Mouse (Mus musculus): Measurements from ENCODE around the gene Sh3tc1.

The Sh3tc1 gene

DNA sequence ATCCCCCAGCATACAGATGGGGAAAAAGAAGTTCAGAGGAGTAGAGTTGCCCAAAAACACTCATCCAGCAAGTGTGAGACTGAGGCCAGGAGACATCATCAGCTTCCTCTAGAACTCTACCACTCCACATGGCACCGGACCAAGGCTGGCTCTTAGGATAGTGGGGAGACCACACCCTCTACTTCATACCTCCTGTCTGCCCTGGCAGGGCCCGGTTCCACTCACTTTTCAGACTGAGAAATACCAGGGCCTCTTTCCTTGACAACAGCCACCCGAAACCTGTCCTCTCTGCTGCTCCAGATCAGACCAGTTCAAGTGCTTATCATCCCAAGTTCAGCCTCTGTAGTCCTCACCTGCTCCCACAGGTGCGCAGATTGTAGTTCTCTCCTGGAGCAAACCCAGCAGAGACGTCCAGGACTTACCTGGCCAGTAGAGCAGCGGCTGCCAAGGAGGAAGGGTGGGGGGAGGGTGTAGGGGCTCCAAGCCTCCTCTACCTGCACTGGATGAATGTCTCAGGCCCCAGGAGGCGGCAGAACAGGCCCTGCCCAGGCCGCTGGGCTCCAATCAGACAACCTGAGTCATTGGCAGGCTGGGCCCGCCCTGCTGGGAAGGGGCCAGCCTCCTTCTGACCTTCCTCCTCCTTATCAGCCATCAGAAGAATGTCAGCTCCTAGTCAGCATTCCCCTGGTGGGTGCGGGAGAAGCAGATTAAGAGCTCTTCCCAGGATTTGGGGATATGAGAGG, at the start of gene Sh3tc1:
Gene Sh3tc1, minus strand, starts transcription at position 452 of the 743 bp plus-strand sequence.
- DNase-seq, result peak; percentile 80

DNA sequence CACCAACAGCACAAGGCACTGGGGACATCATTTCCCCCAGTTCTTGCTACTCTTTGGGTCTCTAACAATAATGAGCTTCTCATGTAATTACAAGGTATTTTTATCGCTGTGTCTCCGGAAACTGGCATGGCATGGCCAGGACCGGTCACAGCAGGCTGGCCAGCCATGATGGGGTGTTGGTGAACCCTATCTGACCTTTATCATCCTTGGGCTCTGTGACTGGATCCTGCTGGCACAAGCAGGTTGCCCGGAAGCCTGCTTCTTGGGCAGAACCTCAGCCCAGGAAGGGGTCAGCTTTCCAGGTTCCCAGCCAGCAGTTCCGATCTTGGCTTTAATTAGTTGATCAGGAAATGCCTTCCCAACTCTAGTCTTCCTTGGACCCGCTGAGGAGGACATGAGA, 48.9 kb upstream of the Sh3tc1 start:
- DNase-seq, result no peak

DNA sequence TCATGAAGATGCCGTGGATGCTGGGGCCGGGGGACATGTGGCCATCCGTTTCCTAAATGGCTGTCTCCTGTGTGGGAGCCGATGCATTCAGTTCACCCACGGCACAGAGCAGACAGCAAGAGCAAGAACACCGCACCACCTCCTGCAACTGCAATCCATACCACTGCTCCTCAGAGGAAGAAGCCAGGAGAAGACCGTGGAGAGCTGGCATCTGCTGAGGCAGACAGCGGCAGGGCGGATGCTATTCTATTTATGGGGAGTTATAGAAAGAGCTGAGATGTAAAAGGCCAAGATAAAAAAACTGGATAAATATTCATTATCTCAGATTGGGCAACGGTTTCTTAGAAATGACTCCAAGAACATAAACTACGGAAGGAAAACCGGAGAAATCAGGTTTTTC, 48.1 kb upstream of the Sh3tc1 start:
- no peak for DNase-seq

DNA sequence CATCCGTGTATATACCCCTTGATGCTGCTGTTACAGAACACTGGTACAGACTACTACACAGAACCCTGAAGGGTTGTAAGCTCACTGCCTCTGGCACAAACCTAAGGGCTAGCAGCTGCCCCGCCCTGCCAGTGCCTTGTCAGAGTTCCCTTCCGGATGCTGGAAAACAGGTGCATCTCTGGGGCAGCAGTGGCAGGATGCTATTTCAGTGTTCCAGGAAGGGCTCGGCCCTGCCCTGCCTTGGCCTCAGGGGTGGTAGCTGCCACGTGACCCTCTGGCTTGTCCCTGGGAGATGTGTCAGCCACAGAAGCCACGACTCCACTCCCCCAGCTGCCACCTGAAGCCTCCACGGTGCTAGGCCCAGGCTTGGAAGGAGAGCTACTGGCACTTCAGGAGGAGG, 46.1 kb upstream of the Sh3tc1 start:
- DNase-seq, result no peak

DNA sequence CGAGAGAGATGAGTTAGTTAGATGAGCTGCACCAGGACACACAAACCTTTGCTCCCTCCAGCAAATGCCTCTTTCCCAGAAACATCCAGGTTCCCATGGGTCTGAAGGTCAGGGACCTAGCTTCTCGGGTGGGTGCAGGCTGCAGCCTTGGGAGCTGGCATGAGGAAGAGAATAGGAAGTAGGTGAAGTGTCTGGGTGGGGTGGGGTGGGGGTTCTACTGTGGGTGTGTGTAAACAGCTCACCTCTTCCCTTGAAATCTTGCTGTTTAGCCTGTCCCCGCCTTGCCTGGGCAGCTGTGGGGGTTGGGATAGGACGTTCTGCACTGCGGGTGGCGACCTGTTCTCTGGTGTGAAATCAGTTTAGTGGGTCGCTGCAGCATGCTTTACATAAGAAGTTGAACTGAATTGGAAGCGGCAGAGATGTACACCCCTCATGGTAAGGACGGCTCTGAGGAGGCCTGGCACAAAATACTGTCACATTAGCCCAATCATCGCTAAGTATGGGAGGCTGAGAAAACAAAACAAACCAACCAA, 42.9 kb upstream of the Sh3tc1 start:
- DNase-seq, result no peak

DNA sequence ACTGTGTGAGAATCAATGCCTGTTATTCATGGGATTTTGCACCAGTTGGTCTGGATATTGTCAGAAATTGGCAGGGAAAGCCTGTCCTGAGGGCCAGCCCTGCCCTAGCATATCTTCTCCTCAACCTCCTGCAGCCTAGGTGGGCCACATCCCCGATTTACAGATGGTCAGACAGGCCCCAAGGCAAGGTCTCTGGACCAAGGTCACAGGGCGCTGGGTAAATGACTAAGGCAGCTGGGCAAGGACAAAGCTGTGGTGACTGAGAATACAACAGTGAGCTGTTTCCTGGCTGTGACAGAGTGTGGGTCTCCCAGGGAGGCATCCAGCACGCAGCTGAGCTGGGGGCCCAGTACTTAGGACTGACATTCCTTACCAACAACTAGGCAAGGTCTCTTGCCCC, 41.3 kb upstream of the Sh3tc1 start:
- DNase-seq, result no peak

DNA sequence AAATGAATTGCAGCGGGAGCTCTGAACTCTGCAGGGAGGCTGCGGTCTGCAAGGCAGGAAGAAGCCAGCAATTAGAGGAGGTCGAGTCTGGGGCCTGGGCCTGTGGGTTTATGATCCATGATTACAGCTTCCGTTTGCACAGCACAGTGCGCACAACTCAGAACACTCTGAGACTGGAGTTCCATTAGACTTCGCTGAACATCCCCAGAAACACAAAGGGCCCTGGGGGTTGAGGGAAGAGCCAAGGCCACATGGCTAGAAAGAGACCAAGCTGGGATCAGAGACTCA, 34.3 kb upstream of the Sh3tc1 start:
- DNase-seq, result no peak

DNA sequence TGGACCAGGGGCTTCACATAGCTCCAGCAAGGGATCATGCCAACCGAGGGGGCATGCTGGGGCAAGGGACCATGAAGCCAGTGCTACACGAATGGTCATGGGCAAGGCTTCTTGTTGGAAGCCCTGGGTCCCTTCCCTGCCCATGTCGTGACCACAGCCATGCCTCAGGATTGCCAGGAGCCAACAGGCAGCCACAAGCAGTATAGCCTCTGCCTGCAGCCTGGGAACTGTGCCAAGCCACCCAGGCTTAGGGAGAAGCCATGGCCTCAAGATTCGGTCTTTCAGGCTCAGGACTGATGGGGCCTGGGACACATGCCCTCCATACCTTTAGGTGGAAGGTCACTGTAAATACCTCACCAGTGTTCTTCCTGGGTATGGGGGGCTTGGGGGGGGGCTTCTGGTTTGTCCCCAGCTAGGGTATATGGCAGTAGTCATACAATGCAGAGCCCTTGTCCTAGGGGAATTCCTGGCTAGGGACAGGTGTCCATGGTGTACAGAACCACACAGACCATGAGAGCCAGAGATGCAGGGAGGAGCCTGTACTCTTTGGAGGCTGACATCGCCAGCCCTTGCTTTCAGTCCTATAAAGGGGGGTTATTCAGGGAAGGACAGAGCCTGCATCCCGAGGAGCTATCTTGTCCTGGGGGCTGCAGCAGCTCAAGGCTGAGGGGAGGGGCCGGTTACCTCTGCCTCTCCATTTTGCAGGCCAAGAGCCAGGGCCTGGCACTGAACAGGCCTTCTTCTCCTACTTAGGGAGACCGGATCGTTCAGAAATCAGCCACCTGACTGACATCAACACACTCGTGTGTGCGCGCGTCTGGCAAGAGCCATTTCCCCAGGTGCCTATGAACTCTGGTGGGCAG, 33.7 kb upstream of the Sh3tc1 start:
- no peak for DNase-seq

DNA sequence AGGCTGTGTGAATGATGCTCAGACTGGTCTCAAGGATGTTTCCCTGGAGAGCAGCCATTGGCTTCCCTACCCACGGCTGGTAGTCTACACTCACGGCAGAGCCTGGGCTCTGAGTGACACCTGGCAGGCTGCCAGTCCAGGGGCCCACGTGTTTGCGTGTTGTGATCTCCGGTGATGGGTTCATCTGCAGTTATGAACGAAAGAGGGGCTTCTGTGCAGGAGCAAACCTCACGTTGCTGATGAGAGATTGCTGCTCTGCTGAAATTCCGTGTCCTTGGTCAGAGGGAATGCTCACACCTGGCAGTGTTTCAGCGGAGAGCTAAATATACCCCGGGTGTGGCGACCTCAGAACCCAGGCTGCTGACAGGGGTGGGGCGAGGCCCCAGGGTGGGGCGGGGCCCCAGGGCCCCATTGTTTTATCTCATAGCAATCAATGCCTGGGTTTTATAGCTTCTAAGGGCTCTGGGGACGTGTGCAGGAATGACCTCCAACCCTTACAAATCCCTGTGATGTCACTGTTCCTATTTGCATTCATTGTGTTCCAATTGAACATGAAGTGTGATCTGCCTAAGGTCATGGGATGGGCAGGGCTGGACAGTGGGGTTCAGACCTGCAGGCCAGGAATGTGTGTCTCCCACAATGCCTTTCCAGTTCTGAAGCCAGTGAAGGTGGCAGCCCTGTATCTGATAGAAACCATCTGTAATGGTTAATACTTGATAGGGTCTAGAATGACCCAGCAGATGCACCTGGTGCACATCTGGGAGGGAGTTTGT, 31.3 kb upstream of the Sh3tc1 start:
- no peak for DNase-seq

DNA sequence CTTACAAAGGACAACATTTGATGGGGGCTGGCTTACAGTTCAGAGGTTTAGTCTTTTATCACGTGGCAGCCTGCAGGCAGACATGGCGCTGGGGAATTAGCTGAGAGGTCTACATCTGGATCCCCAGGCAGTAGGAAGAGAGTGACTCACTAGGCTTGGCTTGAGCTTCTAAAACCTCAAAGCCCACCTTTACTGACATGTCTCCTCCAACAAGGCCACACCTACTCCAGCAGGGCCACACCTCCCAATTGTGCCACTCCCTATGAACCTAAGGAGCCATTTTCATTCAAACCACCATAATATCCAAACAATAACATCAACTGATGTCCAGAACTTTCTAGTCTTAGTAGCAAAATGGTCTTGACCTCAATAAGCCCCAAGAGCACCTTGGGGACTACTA, 30.5 kb upstream of the Sh3tc1 start:
- DNase-seq, result no peak

DNA sequence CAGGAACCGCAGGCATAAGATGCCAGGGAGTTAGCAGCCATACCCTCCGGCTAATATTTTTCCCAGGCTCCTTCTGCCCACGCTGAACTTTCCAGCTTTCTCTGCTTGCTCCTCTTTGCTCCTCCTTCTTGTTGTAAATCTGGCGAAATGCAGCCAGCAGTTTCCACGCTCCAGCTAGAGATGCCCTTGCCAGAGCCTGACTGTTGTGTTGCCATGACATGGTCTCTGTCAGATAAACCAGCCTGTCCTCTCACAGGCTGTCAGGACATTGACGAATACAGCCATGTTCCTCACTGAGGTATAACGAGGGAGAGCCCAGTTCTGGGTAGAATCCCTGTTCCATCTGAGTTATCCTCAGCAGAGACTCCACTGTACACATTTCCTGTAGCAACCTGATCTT, 29.2 kb upstream of the Sh3tc1 start:
- no peak for DNase-seq

DNA sequence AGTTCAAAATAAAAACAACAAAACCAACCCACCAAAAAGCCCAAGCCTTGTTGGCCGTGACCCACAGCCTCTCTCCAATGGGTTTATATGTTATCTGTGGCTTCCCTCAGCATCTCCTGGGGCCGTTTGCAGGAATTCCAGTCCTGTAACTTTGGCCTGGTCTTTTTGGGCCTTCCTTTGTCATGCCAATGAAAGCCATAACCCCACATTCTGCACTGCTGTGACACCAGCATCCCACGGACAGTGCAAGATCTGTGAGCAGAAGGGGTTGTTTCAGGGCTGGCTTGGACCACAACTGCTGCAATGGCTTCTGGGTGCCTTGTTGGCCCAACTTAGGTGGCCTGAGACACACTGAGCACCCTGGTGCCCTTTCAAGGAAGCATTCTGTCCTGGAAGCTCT, 28.7 kb upstream of the Sh3tc1 start:
- DNase-seq, result no peak

DNA sequence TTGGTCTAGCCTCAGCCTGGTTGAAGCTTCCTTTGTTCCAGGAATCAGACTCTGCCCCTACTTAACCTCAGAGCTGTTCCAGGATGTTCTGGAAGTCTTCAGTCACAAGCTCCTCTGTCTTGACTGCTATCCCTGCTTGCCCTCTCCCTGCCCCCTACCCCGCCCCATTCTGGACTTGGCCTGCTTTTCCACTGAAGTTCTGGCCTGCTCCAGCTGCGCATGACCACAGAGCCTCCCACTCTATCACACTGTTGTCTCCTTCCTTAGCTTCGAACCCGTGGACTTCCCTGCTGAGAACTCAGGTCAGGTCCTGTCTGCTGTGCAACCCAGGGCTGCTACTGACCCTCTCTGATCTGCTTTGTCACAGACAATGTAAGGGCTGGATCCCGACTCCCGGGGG, 26.1 kb upstream of the Sh3tc1 start:
- peak; percentile 57 for DNase-seq

DNA sequence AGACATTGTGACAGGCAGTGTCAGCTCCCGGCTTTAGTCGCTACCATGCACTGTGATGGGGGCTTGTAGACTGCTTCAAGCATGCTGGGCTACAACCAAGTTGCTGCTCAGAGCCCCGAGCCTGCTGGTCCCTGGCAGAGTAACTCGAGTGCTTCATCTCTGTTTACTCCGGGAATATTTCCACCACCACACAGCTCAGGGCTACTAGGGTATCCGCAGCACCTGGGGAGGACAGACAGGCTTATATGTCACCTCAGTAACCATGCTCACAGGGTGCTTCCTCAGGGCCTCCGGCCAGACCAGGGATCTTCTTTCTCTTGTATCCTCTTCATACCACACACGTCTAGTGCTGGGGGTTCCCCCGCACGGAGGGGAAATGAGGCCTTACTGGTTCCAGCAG, 23.1 kb upstream of the Sh3tc1 start:
- DNase-seq, result no peak

DNA sequence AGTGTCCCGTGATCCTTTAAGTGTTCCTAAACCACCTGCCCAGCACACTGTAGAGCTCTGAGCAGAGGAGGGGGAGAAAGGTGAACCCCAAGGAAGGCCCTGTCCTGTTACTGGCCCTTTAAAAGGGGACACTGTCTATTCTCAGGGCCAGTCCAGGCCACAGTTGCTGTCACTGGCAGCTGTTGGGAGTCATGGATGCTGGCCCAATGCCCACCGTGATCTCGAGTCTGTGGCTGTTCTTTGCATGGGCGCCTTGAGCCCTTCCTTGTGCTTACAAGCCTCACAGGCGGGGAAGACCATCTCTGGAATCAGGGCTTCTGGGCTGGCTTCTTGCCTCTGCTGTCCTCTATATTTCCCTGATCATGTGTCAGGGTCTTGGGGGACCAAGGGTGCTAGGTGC, 22.6 kb upstream of the Sh3tc1 start:
- DNase-seq, result peak; percentile 86

DNA sequence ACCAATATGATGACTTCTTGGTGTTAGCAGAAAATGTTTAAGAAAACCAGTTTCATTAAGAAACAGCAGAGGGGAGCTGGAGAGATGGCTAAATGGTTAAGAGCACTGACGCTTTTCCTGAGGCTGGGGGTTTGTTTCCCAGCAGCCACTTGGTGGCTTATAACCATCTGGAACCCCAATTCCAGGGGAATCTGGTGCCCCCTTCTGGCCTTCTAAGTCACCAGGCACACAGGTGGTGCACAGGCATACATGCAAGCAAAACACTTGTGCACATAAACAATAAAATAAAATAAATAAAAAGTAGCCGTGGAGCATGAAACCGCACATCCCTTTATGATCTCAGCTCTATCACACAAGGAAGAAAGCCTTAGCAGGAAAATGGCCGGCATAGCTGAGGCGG, 21.5 kb upstream of the Sh3tc1 start:
- no peak for DNase-seq

DNA sequence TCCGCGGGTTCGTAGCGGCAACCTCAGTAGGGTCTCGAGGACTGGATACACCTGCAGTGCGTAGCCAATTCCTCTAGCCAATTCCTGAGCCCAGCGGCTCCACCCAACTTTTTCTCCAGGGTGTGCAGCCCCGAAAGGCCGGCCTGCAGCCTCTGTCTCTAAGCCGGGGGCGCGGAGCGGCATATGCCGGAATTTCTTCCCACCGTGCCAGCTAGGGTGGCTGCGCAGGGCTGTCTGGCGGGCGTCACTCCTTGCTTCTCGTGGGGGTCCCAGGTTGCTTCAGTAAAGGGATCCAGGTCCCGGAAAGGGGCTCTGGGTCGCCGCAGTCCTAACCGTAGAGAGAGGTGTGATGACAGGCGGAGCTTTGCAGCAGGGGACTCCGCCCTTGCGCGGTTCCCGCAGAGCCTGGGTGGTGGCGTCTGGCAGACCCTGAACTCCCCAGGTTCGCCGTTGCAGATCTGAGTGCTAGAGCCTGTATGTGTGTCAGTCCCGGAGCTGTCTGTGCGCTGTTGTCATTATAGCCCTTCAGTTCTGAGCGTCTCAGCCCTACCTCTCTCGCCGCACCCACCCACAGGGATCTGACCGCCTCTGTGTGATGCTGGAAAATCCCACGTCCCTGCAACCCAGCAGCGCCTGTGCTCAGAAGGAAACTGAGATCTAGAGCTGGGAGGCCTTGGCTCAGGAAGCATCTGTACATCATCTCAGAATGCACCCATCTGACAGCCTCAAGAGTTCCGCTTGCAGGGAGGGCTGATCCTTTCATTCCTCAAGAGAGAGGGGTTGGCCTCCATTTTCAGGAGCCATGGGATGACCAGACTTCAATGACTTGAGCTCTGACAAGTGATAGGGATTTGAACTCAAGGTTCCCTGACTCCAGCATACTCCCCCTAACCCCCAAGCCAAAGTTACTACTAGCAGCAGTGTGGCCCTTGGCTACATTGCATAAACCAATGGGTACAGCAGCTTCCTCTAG, 18.6 kb upstream of the Sh3tc1 start:
- DNase-seq, result no peak

DNA sequence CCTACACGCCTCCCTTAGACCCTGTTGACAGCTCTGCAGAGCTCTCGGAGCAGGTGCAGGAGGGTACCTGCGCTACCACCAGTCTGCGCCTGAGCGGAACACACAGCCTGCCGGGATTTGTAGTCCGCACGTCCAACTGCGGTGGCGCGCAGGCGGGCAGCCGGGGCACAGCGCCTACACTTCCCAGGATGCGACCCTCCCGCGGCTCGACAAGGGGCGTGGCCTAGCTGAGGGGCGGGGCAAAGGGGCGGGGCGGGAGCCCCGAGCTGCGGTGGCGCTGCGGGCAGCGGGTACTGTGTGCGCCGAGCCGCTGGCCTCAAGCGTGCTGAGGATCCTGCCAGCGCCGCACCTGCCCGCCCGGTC, 17.8 kb upstream of the Sh3tc1 start, which contains the start of gene Ablim2:
Gene Ablim2, plus strand, starts transcription at position 242 of the 363 bp plus-strand sequence.
- DNase-seq, result peak; percentile 90

DNA sequence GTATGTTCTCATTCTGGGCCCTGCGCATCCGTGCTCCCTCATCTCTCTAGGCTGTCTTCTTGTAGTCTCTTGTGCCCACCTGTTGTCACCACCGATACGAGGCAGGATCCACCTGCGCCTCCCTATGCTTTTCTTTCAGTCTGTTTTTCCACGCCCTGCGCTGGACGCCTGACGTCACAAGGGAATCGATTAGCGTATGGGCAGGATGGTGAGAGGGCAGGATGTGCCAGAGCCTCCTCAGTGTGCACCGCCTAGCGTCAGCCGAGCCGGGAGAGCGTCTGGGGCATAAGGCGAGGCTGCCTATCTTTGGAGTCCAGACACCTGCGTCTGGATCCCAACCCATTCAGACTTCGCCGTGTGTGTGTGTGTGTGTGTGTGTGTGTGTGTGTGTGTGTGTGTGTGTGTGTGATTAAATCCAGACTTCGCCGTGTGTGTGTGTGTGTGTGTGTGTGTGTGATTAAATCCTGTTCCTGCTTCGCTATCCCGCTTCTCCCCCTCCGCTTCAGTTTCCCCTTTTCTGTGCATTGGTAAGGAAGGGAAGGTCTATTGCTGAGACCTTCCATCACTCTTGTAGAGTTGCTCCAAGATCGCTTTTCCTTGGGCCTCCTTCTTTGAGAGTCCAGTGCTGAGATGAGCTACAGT, 17.3 kb upstream of the Sh3tc1 start:
- no peak for DNase-seq

DNA sequence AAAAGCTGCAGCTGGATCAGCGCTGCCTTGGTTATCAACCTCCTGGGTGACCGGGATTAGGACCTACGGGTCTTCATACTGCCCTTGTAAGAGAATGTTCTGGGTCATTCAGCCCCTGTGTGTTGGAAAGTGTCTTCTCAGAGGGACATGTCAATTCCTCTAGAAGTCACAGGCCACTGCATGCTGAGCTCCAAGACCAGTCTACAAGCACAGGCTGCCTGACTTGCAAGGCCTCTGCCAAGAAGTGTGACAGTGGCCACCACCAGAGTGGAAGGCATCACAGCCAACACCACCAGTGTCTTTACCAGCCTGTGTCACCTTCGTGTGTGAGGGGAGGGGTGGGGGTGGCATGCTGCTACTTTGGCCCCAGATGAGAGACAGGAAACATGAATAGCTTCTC, 16.2 kb upstream of the Sh3tc1 start:
- DNase-seq, result no peak

DNA sequence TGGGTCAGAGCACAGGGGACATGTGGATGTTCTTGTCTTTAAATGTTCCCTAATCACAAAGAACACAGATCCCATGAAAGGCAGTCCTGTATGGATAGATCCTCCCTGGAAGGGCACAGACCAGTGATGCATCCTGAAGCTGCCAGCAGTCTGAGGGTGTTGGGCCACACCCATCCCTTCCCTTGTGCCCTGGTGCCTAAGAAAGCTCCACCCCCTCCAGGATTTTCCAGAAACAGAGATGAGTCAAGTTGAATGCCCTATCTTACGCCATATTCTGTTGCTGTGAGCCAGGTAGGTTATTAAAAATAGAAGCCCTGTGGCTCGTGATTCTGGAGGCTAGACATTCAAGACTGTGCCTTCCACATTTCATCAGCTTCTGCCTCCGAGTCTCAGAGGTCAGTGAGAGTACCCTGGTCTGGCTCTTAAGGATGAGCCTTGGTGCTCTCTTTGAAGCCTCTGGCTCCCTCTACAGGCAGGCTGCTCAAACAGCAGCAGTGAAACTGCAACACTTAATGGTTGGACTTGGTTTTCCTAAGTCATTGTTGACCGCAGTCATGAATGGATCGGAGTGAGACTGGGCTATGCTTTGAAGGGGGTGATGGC, 15.4 kb upstream of the Sh3tc1 start:
- peak; percentile 82 for DNase-seq
